Mouse (Mus musculus): ENCODE results near the gene Cdkn2aipnl. TPM values are rescaled to one million over a fixed set of nuclear protein-coding genes. Genes with fewer than 3 reads are reported as not detected.

Gene Cdkn2aipnl
- 177 and 196 TPM in 2 replicates for polyA plus RNA-seq (2015; fragmentation: Nextera tagmentation; extraction: Ambion mirVana)

GRCm38 (mm10) chr11:51967443-51968401, at the start of gene Cdkn2aipnl:
TSS of gene Cdkn2aipnl (plus strand) at chr11:51967661.
- peak; percentile 97 for DNase-seq (ENCODE audit: low spot score)

GRCm38 (mm10) chr11:51917951-51918350, 49.5 kb upstream of the Cdkn2aipnl start:
- no peak for DNase-seq (ENCODE audit: low spot score)

GRCm38 (mm10) chr11:51918576-51918975, 48.9 kb upstream of the Cdkn2aipnl start:
- DNase-seq (ENCODE audit: low spot score) = no peak

GRCm38 (mm10) chr11:51921355-51922125, 45.9 kb upstream of the Cdkn2aipnl start:
- no peak for DNase-seq (ENCODE audit: low spot score)

- DNase-seq (ENCODE audit: low spot score) = no peak
These were observed 45.0 kb upstream of the Cdkn2aipnl start for GRCm38 (mm10) chr11:51922421-51922841.

- DNase-seq (ENCODE audit: low spot score) = no peak
These were observed 41.9 kb upstream of the Cdkn2aipnl start for GRCm38 (mm10) chr11:51925595-51925994.

GRCm38 (mm10) chr11:51926385-51926784, 41.1 kb upstream of the Cdkn2aipnl start:
- no peak for DNase-seq (ENCODE audit: low spot score)

GRCm38 (mm10) chr11:51927106-51927505, 40.4 kb upstream of the Cdkn2aipnl start:
- no peak for DNase-seq (ENCODE audit: low spot score)

- DNase-seq (ENCODE audit: low spot score) = no peak
These were observed 36.3 kb upstream of the Cdkn2aipnl start for GRCm38 (mm10) chr11:51931138-51931537.

GRCm38 (mm10) chr11:51931790-51932189, 35.7 kb upstream of the Cdkn2aipnl start:
- DNase-seq (ENCODE audit: low spot score) = peak; percentile 58

GRCm38 (mm10) chr11:51934230-51934629, 33.2 kb upstream of the Cdkn2aipnl start:
- DNase-seq (ENCODE audit: low spot score) = no peak

- peak; percentile 79 for DNase-seq (ENCODE audit: low spot score)
These were observed 31.6 kb upstream of the Cdkn2aipnl start for GRCm38 (mm10) chr11:51935636-51936434.

- peak; percentile 29 for DNase-seq (ENCODE audit: low spot score)
These were observed 30.1 kb upstream of the Cdkn2aipnl start for GRCm38 (mm10) chr11:51937361-51937781.

GRCm38 (mm10) chr11:51938817-51939589, 28.5 kb upstream of the Cdkn2aipnl start:
- peak; percentile 71 for DNase-seq (ENCODE audit: low spot score)

- DNase-seq (ENCODE audit: low spot score) = no peak
These were observed 27.9 kb upstream of the Cdkn2aipnl start for GRCm38 (mm10) chr11:51939590-51939955.

GRCm38 (mm10) chr11:51940511-51940955, 26.9 kb upstream of the Cdkn2aipnl start:
- no peak for DNase-seq (ENCODE audit: low spot score)

GRCm38 (mm10) chr11:51942602-51943499, 24.6 kb upstream of the Cdkn2aipnl start:
- no peak for DNase-seq (ENCODE audit: low spot score)

GRCm38 (mm10) chr11:51943500-51943841, 24.0 kb upstream of the Cdkn2aipnl start:
- no peak for DNase-seq (ENCODE audit: low spot score)

- DNase-seq (ENCODE audit: low spot score) = no peak
These were observed 23.2 kb upstream of the Cdkn2aipnl start for GRCm38 (mm10) chr11:51944239-51944638.
